Mouse (Mus musculus) thymus, adult 2 months (tissue): ENCODE results near the gene Rab37.

Experiments
- CTCF ChIP-seq: fragments of 200-500 bp; IDR thresholded peaks from 2 replicates; pipeline ENCODE4 v1.5.1; 2012; ENCODE audit warnings: mild to moderate bottlenecking, control low read depth, low read length, moderate library complexity, borderline replicate concordance; ENCODE audit not compliant: control insufficient read depth, poor library complexity, insufficient read depth; ENCODE audit errors: extremely low read depth
- POLR2A ChIP-seq: fragments of 200-500 bp; IDR thresholded peaks from 2 replicates; pipeline ENCODE4 v1.6.1; 2012; ENCODE audit warnings: mild to moderate bottlenecking, low read length, control low read depth, moderate library complexity; ENCODE audit not compliant: control insufficient read depth, poor library complexity, insufficient read depth; ENCODE audit errors: extremely low read depth

GRCm38 (mm10) chr11:115062077-115062476 is 29.2 kb upstream of the Rab37 start, which contains the start of gene Cd300e:
- no peak for TF ChIP-seq POLR2A
- no peak for TF ChIP-seq CTCF
